Comparison of ENCODE assay signal across 25 mouse cellular contexts in the genomic region with DNA sequence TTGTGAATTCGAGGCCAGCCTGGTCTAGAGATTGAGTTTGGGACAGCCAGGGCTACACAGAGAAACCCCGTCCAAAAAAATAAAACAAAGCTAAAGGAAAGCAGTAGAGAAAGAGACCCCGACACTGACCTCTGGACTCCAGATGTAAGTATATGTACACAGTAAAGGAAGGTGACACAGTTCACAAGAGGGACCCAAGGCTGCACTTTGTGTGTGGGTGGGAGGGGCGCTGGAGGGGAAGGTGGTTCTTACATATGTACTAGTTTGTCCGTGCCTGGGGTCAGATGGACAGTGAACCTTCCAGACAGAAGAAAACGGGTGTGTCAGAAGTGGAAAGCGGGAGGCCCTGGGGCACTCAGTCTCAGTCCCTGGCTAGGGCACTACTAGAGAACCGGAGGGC.
"Had no signal": no experiment of that assay in that cellular context is flagged by ENCODE, and none has a peak within 500 bp of the region (broad histone marks: within the 10 kb centered on the region; RNA-seq: fewer than 3 reads in every experiment).

No protein-coding gene starts in this region.

- H3K9ac ChIP-seq: limb, embryonic 12.5 days; limb, embryonic 15.5 days; liver, embryonic 14.5 days; liver, postnatal 0 days; lung, embryonic 14.5 days; midbrain, embryonic 12.5 days; midbrain, embryonic 15.5 days; neural tube, embryonic 12.5 days; neural tube, embryonic 15.5 days; stomach, embryonic 15.5 days had no signal

- H3K27me3 ChIP-seq: limb, embryonic 15.5 days; midbrain, embryonic 12.5 days; midbrain, embryonic 15.5 days; neural tube, embryonic 12.5 days; neural tube, embryonic 15.5 days; stomach, embryonic 15.5 days had no signal

- H3K4me1 ChIP-seq: limb, embryonic 12.5 days; limb, embryonic 15.5 days; midbrain, embryonic 15.5 days; neural tube, embryonic 15.5 days; stomach, embryonic 15.5 days had no signal

- H3K4me2 ChIP-seq: limb, embryonic 12.5 days; limb, embryonic 15.5 days; liver, embryonic 11.5 days; lung, embryonic 14.5 days; midbrain, embryonic 12.5 days; midbrain, embryonic 15.5 days; neural tube, embryonic 12.5 days; neural tube, embryonic 15.5 days; stomach, embryonic 15.5 days had no signal

- H3K4me3 ChIP-seq: left cerebral cortex, adult 2 months; limb, embryonic 12.5 days; limb, embryonic 15.5 days; midbrain, embryonic 12.5 days; midbrain, embryonic 15.5 days; neural tube, embryonic 12.5 days; neural tube, embryonic 15.5 days; stomach, embryonic 15.5 days had no signal

- H3K36me3 ChIP-seq: midbrain, embryonic 15.5 days had no signal

- H3K27ac ChIP-seq: kidney, postnatal 0 days; left cerebral cortex, adult 2 months; limb, embryonic 12.5 days; limb, embryonic 15.5 days; liver, embryonic 14.5 days; macrophage; midbrain, embryonic 12.5 days; midbrain, embryonic 15.5 days; neural tube, embryonic 12.5 days; neural tube, embryonic 15.5 days; stomach, embryonic 15.5 days had no signal

- ATAC-seq: liver, postnatal 0 days; lung, postnatal 0 days; midbrain, embryonic 15.5 days had no signal

- DNase-seq: kidney, adult 18-20 months; kidney, adult 9 months; kidney, postnatal 25 days; layer of hippocampus, postnatal 36 days; left cerebral cortex, postnatal 4 days; liver, postnatal 0 days; lung, embryonic 14.5 days; retina, postnatal 1 day; right cerebral cortex, postnatal 25 days; spleen, adult 18-20 months; thymus, adult 2 months; thymus, postnatal 14 days had no signal

- H3K9me3 ChIP-seq: limb, embryonic 15.5 days; midbrain, embryonic 12.5 days; midbrain, embryonic 15.5 days; neural tube, embryonic 12.5 days; neural tube, embryonic 15.5 days; stomach, embryonic 15.5 days had no signal
